Mouse (Mus musculus) adrenal gland, adult (tissue): ENCODE results near the gene Lhfp.
A peak's percentile ranks its signal among the peaks of the same experiment; 100 is the strongest.

ENCODE experiments used
- DNase-seq, 2 experiments: peaks; one replicate each; pipeline ENCODE4 v3.0.0; 2022 to 2023; ENCODE audit warnings: low spot score in 1 of 2; ENCODE audit not compliant: inconsistent age in 2 of 2

The Lhfp gene

DNA sequence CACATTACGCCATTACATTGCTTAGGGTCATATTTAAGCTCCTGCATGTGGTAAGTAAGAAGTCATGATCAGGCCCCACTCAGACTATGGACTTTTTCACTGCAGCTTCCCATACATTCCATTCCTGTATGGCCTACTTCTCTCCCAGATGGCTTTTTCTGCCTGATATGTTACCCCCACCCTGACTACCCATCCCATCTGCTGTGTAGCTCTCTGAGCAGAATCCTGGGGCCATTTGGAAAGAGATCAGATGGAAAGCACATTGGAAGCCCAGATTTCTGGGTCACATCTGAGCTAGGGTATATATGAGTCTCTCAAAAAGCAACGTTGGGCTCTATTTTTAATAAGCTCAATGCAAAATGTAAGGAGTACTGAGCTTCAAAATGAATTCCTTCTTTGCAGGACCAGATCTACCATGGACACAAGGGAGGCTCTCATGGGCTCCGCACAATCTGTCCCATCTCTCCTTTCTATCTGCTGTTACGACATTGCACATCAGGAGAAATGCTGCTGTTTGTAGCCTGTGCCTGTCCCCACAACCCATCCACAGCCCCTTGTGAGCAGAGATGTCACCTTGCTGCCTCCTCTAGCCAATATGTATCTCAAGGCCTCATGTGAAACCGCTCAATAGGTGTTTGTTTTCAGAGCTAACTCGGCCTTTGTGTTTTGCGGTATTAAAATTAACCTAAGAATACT lies 108.4 kb downstream of the Lhfp start:
- DNase-seq = no peak

GRCm38 (mm10) chr3:53151081-53151480 lies 109.8 kb downstream of the Lhfp start:
- DNase-seq = no peak

DNA sequence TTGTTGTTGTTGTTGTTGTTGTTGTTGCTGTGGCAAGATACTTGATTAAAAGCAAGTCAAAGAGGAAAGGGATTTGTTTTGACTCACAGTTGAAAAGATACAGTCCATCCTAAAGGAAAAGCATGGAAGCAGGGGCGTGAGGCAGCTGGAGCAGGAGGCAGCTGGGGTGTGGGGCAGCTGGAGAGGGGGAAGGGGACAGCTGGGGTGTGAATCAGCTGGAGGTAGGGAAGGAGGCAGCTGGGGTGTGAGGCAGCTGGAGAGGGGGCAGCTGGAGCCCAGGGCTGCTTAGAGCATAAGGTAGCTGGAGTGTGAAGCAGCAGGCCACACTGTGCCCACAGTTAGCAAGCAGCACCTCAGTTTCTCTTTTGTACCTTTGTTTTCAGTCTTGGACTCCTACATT lies 110.3 kb downstream of the Lhfp start:
- no peak for DNase-seq

GRCm38 (mm10) chr3:53161963-53162362 lies 120.6 kb downstream of the Lhfp start:
- no peak for DNase-seq

DNA sequence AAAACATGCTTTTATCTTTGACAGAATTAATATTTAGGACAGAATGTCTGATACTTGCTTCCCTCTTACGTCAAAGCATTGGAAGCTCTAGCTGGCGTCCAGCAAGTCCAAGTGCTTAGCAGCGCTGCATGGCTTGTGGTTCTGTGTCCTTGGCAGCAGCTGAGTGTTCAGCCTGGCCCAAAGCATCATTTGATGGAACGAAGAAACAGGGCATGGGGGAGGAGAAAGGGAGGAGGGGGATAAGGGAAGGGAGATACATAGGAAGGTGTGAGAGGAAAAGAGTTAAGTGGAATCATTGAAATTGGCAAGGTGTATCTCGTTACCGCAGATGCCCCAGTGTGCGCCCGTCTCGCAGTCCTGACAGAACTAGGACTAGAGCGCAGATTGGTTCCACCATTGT lies 124.0 kb downstream of the Lhfp start:
- DNase-seq = peak; percentile 30 to 51

GRCm38 (mm10) chr3:53166001-53166400 lies 124.7 kb downstream of the Lhfp start:
- peak in 1 of 2 experiments; percentile 5 for DNase-seq

GRCm38 (mm10) chr3:53169486-53169885 lies 128.2 kb downstream of the Lhfp start:
- DNase-seq = no peak

DNA sequence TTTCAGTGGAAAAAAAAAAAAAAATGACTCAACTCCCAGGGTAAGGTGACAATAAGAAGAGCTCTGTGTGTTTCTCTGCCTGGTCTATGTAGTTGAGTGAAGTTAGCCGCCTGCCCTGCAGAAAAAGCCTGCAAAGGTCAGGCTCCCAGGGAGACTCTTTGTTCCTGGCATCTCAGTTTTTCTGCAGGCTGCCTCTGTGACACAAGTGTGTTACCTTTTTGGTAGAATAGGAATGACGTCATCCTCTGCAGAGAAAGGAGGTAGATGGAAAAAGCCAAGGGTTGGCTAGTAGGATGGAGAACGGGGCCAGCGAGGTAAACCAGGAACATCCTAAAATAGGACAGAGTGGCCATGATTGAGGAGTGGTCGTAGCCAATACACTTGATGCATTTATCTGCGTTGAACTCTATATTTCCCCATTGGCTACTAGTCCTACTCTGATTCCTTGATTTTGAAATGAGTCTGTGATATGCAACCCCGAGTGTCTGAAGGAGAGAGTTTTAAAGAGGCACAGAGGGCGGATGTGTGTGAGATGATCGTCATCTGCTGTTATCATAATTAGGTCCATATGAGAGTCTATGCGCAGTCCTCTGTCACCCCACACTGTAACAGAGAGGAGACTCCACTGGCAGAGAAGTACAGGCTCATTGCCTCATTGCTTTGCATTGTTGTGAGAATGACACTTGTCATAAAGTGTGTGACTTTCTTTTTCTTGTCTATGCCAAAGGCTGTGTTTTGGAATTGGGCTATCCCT lies 132.2 kb downstream of the Lhfp start:
- no peak for DNase-seq

- peak; percentile 26 to 62 for DNase-seq
Measured at GRCm38 (mm10) chr3:53179936-53180335, 138.6 kb downstream of the Lhfp start.

GRCm38 (mm10) chr3:53185439-53185838 lies 144.1 kb downstream of the Lhfp start:
- no peak for DNase-seq

- no peak for DNase-seq
Measured at GRCm38 (mm10) chr3:53193441-53193840, 152.1 kb downstream of the Lhfp start.

GRCm38 (mm10) chr3:53195666-53196107 lies 154.4 kb downstream of the Lhfp start:
- DNase-seq = no peak

DNA sequence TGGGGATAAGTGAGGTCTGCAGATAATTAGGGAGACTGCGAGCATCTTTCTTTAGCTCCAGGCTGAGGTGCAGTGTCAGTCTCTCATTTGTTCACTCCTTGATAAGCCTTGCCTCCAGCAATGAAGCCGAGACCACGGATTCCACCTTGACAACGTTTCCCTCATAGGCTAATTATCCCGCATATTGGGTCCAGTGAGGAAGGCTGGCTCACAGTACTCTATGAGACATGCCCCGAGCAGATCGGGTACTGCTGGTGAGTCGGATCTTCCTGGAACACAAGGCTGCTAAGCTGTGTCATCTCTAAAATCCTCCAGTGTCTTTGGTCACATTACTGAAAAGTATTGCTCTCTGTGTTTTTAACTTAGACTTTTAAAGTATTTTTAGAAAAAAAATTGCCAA lies 158.8 kb downstream of the Lhfp start:
- DNase-seq = no peak

DNA sequence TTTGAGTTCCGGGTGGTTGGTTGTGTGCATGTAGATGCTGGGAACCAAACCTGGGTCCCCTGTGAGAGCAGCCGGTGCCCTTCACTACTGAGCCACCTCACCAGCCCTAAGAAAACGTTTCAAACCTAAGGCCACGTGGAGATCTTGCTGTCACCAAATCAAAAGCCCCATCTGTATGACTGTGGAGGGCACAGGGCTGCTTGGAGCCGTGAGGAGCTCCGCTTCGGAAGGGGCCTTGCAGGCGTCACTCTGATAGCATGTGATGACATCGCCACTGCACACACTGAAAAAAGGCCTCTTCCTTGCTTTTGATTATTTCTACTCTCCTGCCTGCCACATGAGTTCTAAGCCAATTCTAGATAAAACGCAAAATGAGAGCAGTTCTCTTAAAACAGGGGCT lies 159.5 kb downstream of the Lhfp start:
- no peak for DNase-seq

GRCm38 (mm10) chr3:53201670-53202069 lies 160.3 kb downstream of the Lhfp start:
- no peak for DNase-seq

GRCm38 (mm10) chr3:53202184-53202583 lies 160.9 kb downstream of the Lhfp start:
- DNase-seq = peak; percentile 37 to 75

DNA sequence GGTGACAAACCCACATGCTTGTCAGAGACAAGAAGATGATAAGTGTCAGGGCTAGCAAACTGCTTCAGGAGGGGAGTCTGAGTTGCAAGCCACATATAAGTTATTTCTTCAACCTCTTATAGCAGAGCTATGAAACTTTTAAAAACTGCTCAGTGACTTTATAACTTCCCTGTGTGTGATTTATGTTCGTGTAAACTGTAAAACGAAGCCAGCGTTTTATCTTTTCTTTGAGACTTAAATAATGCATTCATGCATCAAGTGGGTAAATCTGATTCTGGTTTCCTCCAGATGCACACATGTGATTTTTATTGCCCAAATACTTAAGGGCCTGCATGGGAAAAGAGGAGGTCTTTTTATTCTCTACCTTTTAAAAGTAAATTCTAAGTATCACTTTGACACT lies 161.4 kb downstream of the Lhfp start:
- no peak for DNase-seq

- DNase-seq = no peak
Measured at GRCm38 (mm10) chr3:53203656-53204055, 162.3 kb downstream of the Lhfp start.

GRCm38 (mm10) chr3:53204348-53204984 lies 163.1 kb downstream of the Lhfp start:
- DNase-seq = no peak

- no peak for DNase-seq
Measured at GRCm38 (mm10) chr3:53204985-53205365, 163.6 kb downstream of the Lhfp start.

DNA sequence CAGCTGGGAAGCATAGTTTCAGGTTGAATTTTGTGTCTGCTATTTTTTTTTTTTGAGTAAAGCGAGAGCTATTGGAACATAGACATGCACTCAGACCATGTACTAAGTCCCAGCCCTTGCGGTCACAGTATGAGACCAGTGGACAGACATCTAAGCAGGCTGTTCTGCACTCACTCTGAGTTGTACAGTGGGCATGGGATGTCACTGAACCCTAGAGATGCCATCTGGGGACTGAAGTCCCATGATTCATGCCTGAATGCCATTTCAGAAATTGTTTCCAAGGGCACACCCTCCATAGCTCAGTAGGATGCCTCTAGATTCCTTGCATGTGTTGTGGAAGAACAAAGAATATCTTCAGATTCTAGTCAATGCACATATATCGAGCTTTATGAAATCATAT lies 164.4 kb downstream of the Lhfp start:
- no peak for DNase-seq
